Comparison of ENCODE assay signal across 28 mouse cellular contexts in the genomic region with DNA sequence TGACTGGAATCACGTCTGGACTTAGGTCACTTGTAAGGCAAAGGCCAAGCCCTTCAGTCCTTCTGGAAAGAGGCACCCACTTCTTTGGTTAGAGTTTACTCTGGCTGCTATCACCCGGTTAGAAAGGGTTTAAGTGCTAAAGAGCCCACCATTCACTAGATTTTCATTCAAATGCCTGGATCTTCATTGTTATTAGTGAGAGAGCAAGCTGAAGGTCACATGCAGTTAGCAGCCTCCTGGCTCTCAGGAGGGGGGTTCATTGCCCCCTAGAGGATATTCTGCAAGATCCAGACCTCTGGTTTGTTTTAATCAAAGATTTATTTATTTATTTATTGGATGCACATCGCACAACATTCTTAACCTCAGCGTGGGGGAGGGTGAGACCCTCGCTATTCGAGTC. TPM values are rescaled to one million over a fixed set of nuclear protein-coding genes. Genes with fewer than 3 reads are reported as not detected.
A peak's percentile ranks its signal among the peaks of the same experiment; 100 is the strongest.
DNase-seq lines count a peak whose midpoint lies in the region; ATAC-seq and TF ChIP-seq lines count a peak whose summit lies in the region.
"Had no signal": no experiment of that assay in that cellular context is flagged by ENCODE, and none has a peak within 500 bp of the region (broad histone marks: within the 10 kb centered on the region; RNA-seq: fewer than 3 reads in every experiment).

No protein-coding gene starts in this region.

- no peak for TF ChIP-seq POLR2A in ES-Bruce4 (IDR thresholded peaks at IDR 0.05; ENCODE audit: insufficient read depth, low read length)

- H3K4me3 ChIP-seq in ES-Bruce4 (ENCODE audit: low read depth, low read length): no peak overlapping the region
- no peak overlapping the region for H3K4me3 ChIP-seq in ES-E14 (ENCODE audit: insufficient read depth in 1 of 2, low read depth in 1 of 2, low read length in 2 of 2, poor library complexity in 1 of 2, severe bottlenecking in 1 of 2)
- H3K4me3 ChIP-seq: embryonic facial prominence, embryonic 10.5 days; embryonic facial prominence, embryonic 13.5 days; erythroblast, embryonic 14.5 days; forebrain, embryonic 12.5 days; heart, adult 2 months; heart, embryonic 10.5 days; heart, embryonic 13.5 days; hindbrain, embryonic 12.5 days; hindbrain, embryonic 15.5 days had no signal

- no peaks in the 10 kb centered on the region for H3K9me3 ChIP-seq in ES-Bruce4 (replicated peaks; ENCODE audit: control insufficient read depth, insufficient read depth, low read length, poor library complexity, severe bottlenecking)
- H3K9me3 ChIP-seq in ES-E14 (ENCODE audit: control insufficient read depth, insufficient read depth, low read depth, low read length): no peaks in the 10 kb centered on the region
- H3K9me3 ChIP-seq: embryonic facial prominence, embryonic 10.5 days; embryonic facial prominence, embryonic 13.5 days; forebrain, embryonic 12.5 days; heart, embryonic 10.5 days; heart, embryonic 13.5 days; hindbrain, embryonic 12.5 days; hindbrain, embryonic 15.5 days had no signal

- no peaks in the 10 kb centered on the region for H3K27me3 ChIP-seq in ES-Bruce4 (ENCODE audit: control insufficient read depth, insufficient read depth, low read length, poor library complexity, severe bottlenecking)
- H3K27me3 ChIP-seq: embryonic facial prominence, embryonic 13.5 days; forebrain, embryonic 12.5 days; heart, embryonic 13.5 days; hindbrain, embryonic 12.5 days; hindbrain, embryonic 15.5 days had no signal

- TF ChIP-seq CTCF in ES-Bruce4 (IDR thresholded peaks at IDR 0.05; ENCODE audit: low read depth, low read length): no peak

- peaks cover 55% of the 10 kb centered on the region for H3K36me3 ChIP-seq in ES-Bruce4 (ENCODE audit: control insufficient read depth, insufficient read depth, low read length, poor library complexity, severe bottlenecking)
- H3K36me3 ChIP-seq in ES-E14 (ENCODE audit: control insufficient read depth, insufficient read depth, low read length, poor library complexity, severe bottlenecking): peaks cover 24% of the 10 kb centered on the region
- H3K36me3 ChIP-seq: hindbrain, embryonic 15.5 days had no signal

- in situ Hi-C loops in ES-E14 (cut with MboI; ENCODE audit: low sequenced_read_pairs in 2 of 2, unreplicated experiment in 2 of 2): no loop called here

- H3K4me1 ChIP-seq in ES-Bruce4 (ENCODE audit: control insufficient read depth, insufficient read depth, low read length): peaks cover 5% of the 10 kb centered on the region
- peaks cover 4 to 12% of the 10 kb centered on the region in 2 experiments for H3K4me1 ChIP-seq in ES-E14 (ENCODE audit: control insufficient read depth in 2 of 2, insufficient read depth in 2 of 2, low read length in 2 of 2, poor library complexity in 1 of 2)
- H3K4me1 ChIP-seq: embryonic facial prominence, embryonic 10.5 days; embryonic facial prominence, embryonic 13.5 days; forebrain, embryonic 12.5 days; heart, embryonic 10.5 days; heart, embryonic 13.5 days; hindbrain, embryonic 12.5 days; hindbrain, embryonic 15.5 days had no signal

- H3K9ac ChIP-seq in ES-Bruce4 (ENCODE audit: low read depth, poor library complexity, severe bottlenecking) (no peak overlapping the region), ES-E14 (ENCODE audit: insufficient read depth, low read depth, low read length, poor library complexity, severe bottlenecking) (no peak overlapping the region)
- H3K9ac ChIP-seq: embryonic facial prominence, embryonic 13.5 days; forebrain, embryonic 12.5 days; heart, embryonic 13.5 days; hindbrain, embryonic 12.5 days; hindbrain, embryonic 15.5 days had no signal

- ATAC-seq in monocyte, adult 5-6 weeks (replicated peaks; ENCODE audit: insufficient number of reproducible peaks, low FRiP score, low TSS enrichment, poor library complexity, severe bottlenecking): no peak
- ATAC-seq in megakaryocyte, adult 5-6 weeks (ENCODE audit: poor library complexity, severe bottlenecking): no peak
- ATAC-seq: activated CD4-positive, CD25-positive, alpha-beta regulatory T cell, adult 4 months; CD4-positive, CD25-positive, alpha-beta regulatory T cell, adult 4 months; forebrain, embryonic 16.5 days; intestine, postnatal 0 days had no signal

- TF ChIP-seq EP300 in ES-Bruce4 (IDR thresholded peaks at IDR 0.05; ENCODE audit: insufficient read depth, low read depth, low read length): peak; percentile 60; the same call in 1 of the 2 replicates

- peak overlapping the region; percentile 72 for H3K27ac ChIP-seq in ES-Bruce4 (ENCODE audit: insufficient read depth, low read length)
- H3K27ac ChIP-seq in ES-E14 (ENCODE audit: insufficient read depth, low read depth, low read length, poor library complexity, severe bottlenecking): no peak overlapping the region; the same call in 1 of the 2 replicates
- H3K27ac ChIP-seq: embryonic facial prominence, embryonic 10.5 days; embryonic facial prominence, embryonic 13.5 days; forebrain, embryonic 12.5 days; heart, adult 2 months; heart, embryonic 10.5 days; heart, embryonic 13.5 days; hindbrain, embryonic 12.5 days; hindbrain, embryonic 15.5 days had no signal

- DNase-seq in ES-E14 (ENCODE audit: low read depth, low spot score) (peak; percentile 46), ZHBTc4 (ENCODE audit: low read depth, low spot score) (peak; percentile 81)
- no peak for DNase-seq in heart, postnatal 4 days
- DNase-seq: adrenal gland, adult 8-10 months; adrenal gland, postnatal 25 days; cerebellum, adult 11 months; cerebellum, adult 2 months; cerebellum, adult 9-11 months; cerebellum, postnatal 25 days; gastrocnemius, postnatal 10 days; gastrocnemius, postnatal 36 days; heart, adult 2 months; heart, postnatal 14 days had no signal

TF ChIP-seq in ES-E14, 5 proteins besides CTCF, POLR2A, EP300 and RAD21:
- 0 out of 2 replicates have a peak, but pooled peaks have one; percentile 13 for TF ChIP-seq CHD2 (IDR thresholded peaks at IDR 0.05; ENCODE audit: low read depth, low read length)
- no peak for TF ChIP-seq ZC3H11A (IDR thresholded peaks at IDR 0.05; ENCODE audit: borderline replicate concordance, low read depth, low read length)

RNA-seq across cellular contexts. Expression of gene Kif11, which starts 24.7 kb away (rescaled TPM):
- 130 and 146 TPM in 2 replicates for polyA plus RNA-seq in ES-Bruce4 (2011; ENCODE audit: insufficient read depth, insufficient read length, low read depth, missing spikeins)
- total RNA-seq in ES-E14 (2012; rRNA removed): 49.9 and 59.4 TPM in 2 replicates
- 2.0 to 4.7 TPM (median 3.8 TPM) in 3 replicates for total RNA-seq in monocyte, adult 5-6 weeks (2017)
- total RNA-seq in heart, postnatal 4 days (2021): 10 to 100 TPM; 36.8 to 41.7 TPM
- total RNA-seq in megakaryocyte, adult 5-6 weeks (2015): 128 and 136 TPM in 2 replicates
- total RNA-seq in megakaryocyte, adult 5-6 weeks (2017): 223 and 233 TPM in 2 replicates

RNA-seq across cellular contexts. Expression of gene Hhex, which starts 33.7 kb away (rescaled TPM):
- 8.2 and 9.0 TPM in 2 replicates for polyA plus RNA-seq in ES-Bruce4 (2011; ENCODE audit: insufficient read depth, insufficient read length, low read depth, missing spikeins)
- total RNA-seq in ES-E14 (2012; rRNA removed): 1.9 and 2.1 TPM in 2 replicates
- total RNA-seq in monocyte, adult 5-6 weeks (2017): 52.2 to 59.3 TPM (median 53.1 TPM) in 3 replicates
- total RNA-seq in heart, postnatal 4 days (2021): 1 to 10 TPM; 7.3 to 9.1 TPM
- 113 and 118 TPM in 2 replicates for total RNA-seq in megakaryocyte, adult 5-6 weeks (2015)
- total RNA-seq in megakaryocyte, adult 5-6 weeks (2017): 26.5 and 34.9 TPM in 2 replicates
